Mouse (Mus musculus) forebrain, embryonic 16.5 days (tissue): ENCODE results near the gene Kremen1. TPM values are rescaled to one million over a fixed set of nuclear protein-coding genes. Genes with fewer than 3 reads are reported as not detected.
A peak's percentile ranks its signal among the peaks of the same experiment; 100 is the strongest.

ENCODE experiments used
- ATAC-seq: fragments of 200-750 bp; cut with Nextera tagmentation; 2 replicates; pipeline ENCODE4 v1.8.0; 2017; ENCODE audit warnings: mild to moderate bottlenecking, moderate library complexity
- H3K27ac ChIP-seq: fragments of 300-500 bp; sonication (generic); 2 replicates; pipeline ENCODE4 v1.5.1; 2014; ENCODE audit warnings: low read length, control low read depth
- H3K27me3 ChIP-seq: fragments of 300-500 bp; sonication (generic); replicated peaks from 2 replicates; pipeline ENCODE4 v1.6.1; 2014; ENCODE audit warnings: low read length; ENCODE audit not compliant: control insufficient read depth, insufficient read depth
- H3K36me3 ChIP-seq: fragments of 300-500 bp; sonication (generic); 2 replicates; pipeline ENCODE4 v1.6.1; 2014; ENCODE audit not compliant: control insufficient read depth, insufficient read depth
- H3K4me1 ChIP-seq: fragments of 300-500 bp; sonication (generic); replicated peaks from 2 replicates; pipeline ENCODE4 v1.6.1; 2014; ENCODE audit warnings: low read length; ENCODE audit not compliant: control insufficient read depth, insufficient read depth
- H3K4me2 ChIP-seq: fragments of 300-500 bp; sonication (generic); 2 replicates; pipeline ENCODE4 v1.6.1; 2014; ENCODE audit warnings: mild to moderate bottlenecking, low read length, control low read depth
- H3K4me3 ChIP-seq: fragments of 300-500 bp; sonication (generic); replicated peaks from 2 replicates; pipeline ENCODE4 v1.5.1; 2014; ENCODE audit warnings: mild to moderate bottlenecking, low read length, control low read depth
- H3K9ac ChIP-seq: fragments of 300-500 bp; sonication (generic); replicated peaks from 2 replicates; pipeline ENCODE4 v1.6.1; 2014; ENCODE audit warnings: low read depth, low read length, control low read depth
- H3K9me3 ChIP-seq: fragments of 300-500 bp; sonication (generic); 2 replicates; pipeline ENCODE4 v1.6.1; 2016; ENCODE audit warnings: low read length; ENCODE audit not compliant: control insufficient read depth
- WGBS: fragments of 180-500 bp; shearing (Covaris S2); extraction: QIAGEN DNeasy Blood & Tissue Kit; methylation state at CpG from one replicate; pipeline ENCODE4 v1.1.7; 2014; 5-methylcytosine and 5-hydroxymethylcytosine counted together
- polyA plus RNA-seq: library from polyadenylated mRNA; unstranded; fragments of >200 nt; fragmentation: Nextera tagmentation; extraction: Ambion mirVana; gene quantifications from 2 replicates; pipeline ENCODE4 v1.2.1, GENCODE M21; 2015

Kremen1 gene
- polyA plus RNA-seq, 1 experiment from 2014 or later = 4.7 TPM

DNA sequence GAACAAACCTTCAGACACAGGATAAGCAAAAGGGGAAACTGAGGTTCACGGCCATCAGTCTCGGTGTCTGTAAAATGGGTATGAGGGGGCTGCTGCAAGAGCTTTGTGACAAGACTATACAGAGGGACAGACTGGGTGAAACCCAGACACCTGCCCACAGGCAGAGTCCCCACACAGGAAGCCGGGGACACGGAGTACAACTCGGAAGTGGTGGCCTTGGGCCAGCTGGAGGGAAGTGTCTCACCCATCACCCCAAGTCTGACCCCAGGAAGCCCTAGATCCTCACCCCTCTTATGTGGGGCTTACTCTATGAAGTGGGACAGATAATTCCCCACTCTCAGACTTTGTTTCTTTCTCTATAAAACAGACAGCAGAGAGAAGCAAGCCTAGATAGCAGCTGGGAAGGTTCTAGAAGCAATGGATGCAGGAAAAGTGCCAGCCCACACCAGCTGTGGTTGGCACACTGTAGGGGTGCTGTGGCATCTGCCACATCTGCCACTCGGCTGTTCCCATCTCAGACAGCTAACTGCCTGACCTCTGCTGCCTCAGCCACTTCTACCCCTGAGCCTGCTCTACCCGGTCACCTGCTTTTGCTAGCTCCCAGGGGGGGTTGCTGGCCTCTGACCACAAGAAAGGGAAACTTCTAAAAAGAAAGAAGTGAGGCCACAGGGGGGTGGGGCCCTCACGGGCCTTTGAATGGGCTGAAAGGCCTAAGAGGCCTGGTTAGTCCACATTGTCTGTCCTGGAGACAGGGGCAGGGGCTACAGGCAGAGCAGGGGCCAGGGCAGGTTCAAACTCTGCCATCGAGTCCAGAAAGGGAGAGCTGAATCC, 110.7 kb downstream of the Kremen1 start:
- no peaks in the 10 kb centered on the region for H3K9me3 ChIP-seq
- H3K27ac ChIP-seq = no peak overlapping the region
- no peak for ATAC-seq
- WGBS = 50% methylated on average over 9 of the region's 9 CpGs
- H3K27me3 ChIP-seq = no peaks in the 10 kb centered on the region
- H3K4me2 ChIP-seq = no peak overlapping the region
- H3K36me3 ChIP-seq = no peaks in the 10 kb centered on the region
- H3K4me1 ChIP-seq = peaks cover 19% of the 10 kb centered on the region
- H3K9ac ChIP-seq = no peak overlapping the region
- no peak overlapping the region for H3K4me3 ChIP-seq

DNA sequence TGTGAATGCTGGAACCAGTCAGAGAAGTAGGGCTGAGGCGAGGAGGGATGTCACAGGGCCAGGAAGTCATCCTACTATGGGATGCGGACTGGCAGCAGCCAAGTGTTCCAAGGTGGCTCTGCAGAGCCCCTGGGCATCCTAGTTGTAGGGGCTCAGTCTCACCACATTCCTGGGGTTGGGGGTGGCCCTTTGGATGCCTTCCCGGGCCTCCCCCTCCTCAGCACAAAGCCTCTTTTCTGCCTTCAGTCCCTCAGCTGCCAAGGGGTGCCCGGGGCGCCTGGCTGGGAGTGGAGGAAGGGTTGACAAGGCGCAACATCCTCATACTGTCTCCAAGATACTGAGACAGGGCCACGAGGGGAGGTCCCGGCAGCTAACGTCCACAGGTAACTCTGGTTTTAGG, 111.4 kb downstream of the Kremen1 start:
- H3K4me1 ChIP-seq = peaks cover 14% of the 10 kb centered on the region
- H3K27me3 ChIP-seq = no peaks in the 10 kb centered on the region
- no peaks in the 10 kb centered on the region for H3K9me3 ChIP-seq
- H3K9ac ChIP-seq = no peak overlapping the region
- H3K36me3 ChIP-seq = no peaks in the 10 kb centered on the region
- 46% methylated on average over 9 of the region's 9 CpGs for WGBS
- no peak overlapping the region for H3K4me2 ChIP-seq
- H3K4me3 ChIP-seq = no peak overlapping the region
- peak; percentile 49; the same call in 1 of the 2 replicates for ATAC-seq
- H3K27ac ChIP-seq = no peak overlapping the region

- Histone ChIP-seq H3K4me3 (no peak overlapping the region), H3K27me3 (no peaks in the 10 kb centered on the region), H3K36me3 (no peaks in the 10 kb centered on the region), H3K27ac (no peak overlapping the region), H3K4me1 (peaks cover 14% of the 10 kb centered on the region), H3K9ac (no peak overlapping the region), H3K4me2 (no peak overlapping the region), H3K9me3 (no peaks in the 10 kb centered on the region)
- ATAC-seq = no peak
- WGBS = 16% methylated on average over 7 of the region's 7 CpGs
Observed at GRCm38 (mm10) chr11:5149249-5149648, 112.1 kb downstream of the Kremen1 start.

DNA sequence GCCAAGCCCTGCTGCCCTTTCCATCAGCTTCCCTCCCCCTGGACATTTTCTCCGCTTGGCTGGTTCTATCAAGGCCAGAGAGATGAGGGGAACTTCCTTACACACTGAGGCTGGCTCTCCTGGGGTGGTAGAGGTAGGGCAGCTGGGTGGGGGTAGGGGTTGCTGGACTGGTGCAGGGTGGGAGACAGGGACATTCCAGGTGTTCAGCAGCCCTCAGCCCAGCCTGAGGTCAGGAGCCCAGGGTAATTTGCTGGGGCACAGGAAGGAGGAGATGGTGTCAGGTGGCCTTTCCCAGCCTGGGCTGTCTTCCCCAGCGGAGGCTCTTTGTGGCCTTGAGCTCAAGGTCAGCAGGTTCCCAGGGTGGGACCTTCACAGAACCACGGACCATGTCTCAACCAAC, 115.8 kb downstream of the Kremen1 start:
- no peaks in the 10 kb centered on the region for H3K36me3 ChIP-seq
- no peak overlapping the region for H3K4me2 ChIP-seq
- no peaks in the 10 kb centered on the region for H3K27me3 ChIP-seq
- no peak overlapping the region for H3K4me3 ChIP-seq
- peaks cover 14% of the 10 kb centered on the region for H3K4me1 ChIP-seq
- no peak for ATAC-seq
- no peak overlapping the region for H3K27ac ChIP-seq
- WGBS = 91% methylated on average over 3 of the region's 3 CpGs
- no peaks in the 10 kb centered on the region for H3K9me3 ChIP-seq
- H3K9ac ChIP-seq = no peak overlapping the region

- Histone ChIP-seq H3K4me1 (peaks cover 8% of the 10 kb centered on the region), H3K27ac (no peak overlapping the region), H3K4me3 (no peak overlapping the region), H3K9ac (no peak overlapping the region), H3K9me3 (no peaks in the 10 kb centered on the region), H3K27me3 (no peaks in the 10 kb centered on the region), H3K36me3 (no peaks in the 10 kb centered on the region), H3K4me2 (no peak overlapping the region)
- no peak for ATAC-seq
- 84% methylated on average over 2 of the region's 2 CpGs for WGBS
Observed at GRCm38 (mm10) chr11:5141965-5142364, 119.4 kb downstream of the Kremen1 start.

Other genes with a start within 250 kb of the Kremen1 start
- gene Rasl10a, start 203.4 kb downstream of the Kremen1 start, polyA plus RNA-seq = 0.45 and 0.76 TPM in 2 replicates
- gene Gas2l1, start 196.2 kb downstream of the Kremen1 start, polyA plus RNA-seq = 17.2 and 18.4 TPM in 2 replicates
- 25.1 and 33.0 TPM in 2 replicates for gene Rhbdd3, start 162.6 kb downstream of the Kremen1 start, polyA plus RNA-seq
- 809 and 814 TPM in 2 replicates for gene Ewsr1, start 162.3 kb downstream of the Kremen1 start, polyA plus RNA-seq
- 22.4 and 27.3 TPM in 2 replicates for gene Emid1, start 109.3 kb downstream of the Kremen1 start, polyA plus RNA-seq
- gene Znrf3, start 183.3 kb upstream of the Kremen1 start, polyA plus RNA-seq = 6.9 and 7.2 TPM in 2 replicates